In the genomic region with DNA sequence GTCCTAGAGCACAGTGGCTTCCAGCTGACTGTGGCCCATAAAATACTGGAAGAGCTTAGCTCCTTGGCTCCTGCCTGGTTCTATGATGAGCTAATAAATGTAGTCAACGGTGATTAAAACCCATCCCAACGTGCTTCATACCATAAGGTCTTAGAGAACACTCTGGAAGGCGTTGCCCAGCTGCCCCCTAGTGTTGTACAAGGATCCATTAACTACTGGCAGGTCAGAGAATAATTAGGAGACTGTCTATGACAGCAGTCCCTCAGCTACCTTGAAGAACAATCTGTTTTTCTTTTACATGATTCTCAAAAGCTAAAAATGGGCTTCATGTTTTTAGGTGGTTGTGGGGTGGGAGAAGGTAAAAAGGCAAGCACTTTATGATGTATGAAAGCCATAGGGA, we compare ENCODE assay signal across 22 mouse cellular contexts.
DNase-seq lines count a peak whose midpoint lies in the region; ATAC-seq and TF ChIP-seq lines count a peak whose summit lies in the region.
"Had no signal": no experiment of that assay in that cellular context is flagged by ENCODE, and none has a peak within 500 bp of the region (broad histone marks: within the 10 kb centered on the region; RNA-seq: fewer than 3 reads in every experiment).

No protein-coding gene starts in this region.

- H3K36me3 ChIP-seq in lung, embryonic 14.5 days (ENCODE audit: insufficient read depth) = no peaks in the 10 kb centered on the region
- H3K36me3 ChIP-seq in CH12.LX (replicated peaks in 1 of 2; ENCODE audit: control insufficient read depth in 1 of 2, insufficient read depth in 1 of 2, low read length in 1 of 2) = no peaks in the 10 kb centered on the region
- H3K36me3 ChIP-seq in stomach, postnatal 0 days (ENCODE audit: control insufficient read depth, insufficient read depth, low read length) = no peaks in the 10 kb centered on the region
- H3K36me3 ChIP-seq: embryonic facial prominence, embryonic 15.5 days; forebrain, embryonic 10.5 days; G1E; heart, embryonic 13.5 days; hindbrain, embryonic 12.5 days had no signal

- H3K27me3 ChIP-seq in lung, embryonic 14.5 days (ENCODE audit: insufficient read depth, low read length) = no peaks in the 10 kb centered on the region
- no peaks in the 10 kb centered on the region for H3K27me3 ChIP-seq in CH12.LX (replicated peaks)
- no peaks in the 10 kb centered on the region for H3K27me3 ChIP-seq in stomach, postnatal 0 days (ENCODE audit: control insufficient read depth, insufficient read depth, low read length)
- H3K27me3 ChIP-seq: embryonic facial prominence, embryonic 15.5 days; heart, embryonic 13.5 days; hindbrain, embryonic 12.5 days had no signal

- no peak overlapping the region for H3K4me3 ChIP-seq in layer of hippocampus, adult 2 months
- no peak overlapping the region for H3K4me3 ChIP-seq in lung, embryonic 14.5 days (ENCODE audit: low read depth, low read length)
- H3K4me3 ChIP-seq in CH12.LX (replicated peaks in 1 of 3; ENCODE audit: low read depth in 2 of 3, low read length in 2 of 3, poor library complexity in 1 of 3) = no peak overlapping the region
- no peak overlapping the region for H3K4me3 ChIP-seq in stomach, postnatal 0 days (ENCODE audit: low read depth, low read length)
- H3K4me3 ChIP-seq: embryonic facial prominence, embryonic 15.5 days; erythroblast, embryonic 14.5 days; forebrain, embryonic 10.5 days; gastrocnemius, adult 2 months; heart, embryonic 13.5 days; hindbrain, embryonic 12.5 days had no signal

- in situ Hi-C loops in CH12.LX (cut with MboI; ENCODE audit: low pct_ligation_motif_present, low pct_unique_long_range_greater_than_20kb, low sequenced_read_pairs) = no loop called here

- TF ChIP-seq EP300 in CH12.LX (IDR thresholded peaks at IDR 0.05; ENCODE audit: low read length) = no peak
- TF ChIP-seq EP300 in stomach, postnatal 0 days (optimal IDR thresholded peaks at IDR 0.05) = no peak

- 65% methylated on average over 3 of the region's 3 CpGs for WGBS in lung, embryonic 14.5 days
- WGBS in stomach, postnatal 0 days = 61% methylated on average over 3 of the region's 3 CpGs

- H3K79me2 ChIP-seq in CH12.LX (replicated peaks; ENCODE audit: control insufficient read depth, extremely low read depth, insufficient read depth, poor library complexity, severe bottlenecking) = no peaks in the 10 kb centered on the region

- no peak overlapping the region for H3K4me2 ChIP-seq in lung, embryonic 14.5 days
- no peak overlapping the region for H3K4me2 ChIP-seq in CH12.LX (ENCODE audit: insufficient read depth, low read depth, poor library complexity, severe bottlenecking)
- H3K4me2 ChIP-seq in stomach, postnatal 0 days (replicated peaks; ENCODE audit: low read depth) = no peak overlapping the region
- H3K4me2 ChIP-seq: embryonic facial prominence, embryonic 15.5 days; heart, embryonic 13.5 days; hindbrain, embryonic 12.5 days had no signal

- H3K9me3 ChIP-seq in lung, embryonic 14.5 days (ENCODE audit: low read depth, low read length) = no peaks in the 10 kb centered on the region
- H3K9me3 ChIP-seq in CH12.LX (replicated peaks; ENCODE audit: low read length) = no peaks in the 10 kb centered on the region
- H3K9me3 ChIP-seq in stomach, postnatal 0 days (ENCODE audit: control insufficient read depth, low read length) = no peaks in the 10 kb centered on the region
- H3K9me3 ChIP-seq: embryonic facial prominence, embryonic 15.5 days; forebrain, embryonic 10.5 days; G1E; heart, embryonic 13.5 days; hindbrain, embryonic 12.5 days had no signal

- no peaks in the 10 kb centered on the region for H3K4me1 ChIP-seq in lung, embryonic 14.5 days (ENCODE audit: insufficient read depth)
- H3K4me1 ChIP-seq in CH12.LX (ENCODE audit: control insufficient read depth in 1 of 2, insufficient read depth in 2 of 2) = 0 out of 4 replicates have a peak, but pooled peaks cover 0 to 10% of the 10 kb centered on the region in 2 experiments
- H3K4me1 ChIP-seq in stomach, postnatal 0 days (replicated peaks; ENCODE audit: control insufficient read depth, insufficient read depth) = no peaks in the 10 kb centered on the region
- H3K4me1 ChIP-seq: hindbrain, embryonic 12.5 days had no signal

- no peak overlapping the region for H3K9ac ChIP-seq in lung, embryonic 14.5 days
- no peak overlapping the region for H3K9ac ChIP-seq in CH12.LX (ENCODE audit: insufficient read depth, low read depth)
- H3K9ac ChIP-seq in stomach, postnatal 0 days (ENCODE audit: low read length) = no peak overlapping the region
- H3K9ac ChIP-seq: embryonic facial prominence, embryonic 15.5 days; heart, embryonic 13.5 days; hindbrain, embryonic 12.5 days had no signal

- no peak for ATAC-seq in lung, embryonic 14.5 days (ENCODE audit: insufficient read depth)
- no peak for ATAC-seq in stomach, postnatal 0 days (ENCODE audit: low FRiP score, low TSS enrichment)
- ATAC-seq: forebrain, embryonic 14.5 days had no signal

- no peak overlapping the region for H3K27ac ChIP-seq in layer of hippocampus, adult 2 months
- no peak overlapping the region for H3K27ac ChIP-seq in lung, embryonic 14.5 days (ENCODE audit: low read depth)
- H3K27ac ChIP-seq in CH12.LX (ENCODE audit: insufficient read depth, low read depth) = no peak overlapping the region
- H3K27ac ChIP-seq in stomach, postnatal 0 days (replicated peaks) = no peak overlapping the region
- H3K27ac ChIP-seq: embryonic facial prominence, embryonic 15.5 days; forebrain, embryonic 10.5 days; gastrocnemius, adult 2 months; heart, embryonic 13.5 days; hindbrain, embryonic 12.5 days had no signal

- TF ChIP-seq RAD21 in CH12.LX (IDR thresholded peaks at IDR 0.05; ENCODE audit: low read depth, low read length) = peak; percentile 48

- 0 out of 2 replicates have a peak, but pooled peaks have one; percentile 29 for TF ChIP-seq CTCF in layer of hippocampus, adult 2 months (conservative IDR thresholded peaks at IDR 0.05)
- TF ChIP-seq CTCF in lung, embryonic 14.5 days (IDR thresholded peaks at IDR 0.05; ENCODE audit: low read depth) = peak; percentile 10; the same call in 1 of the 2 replicates
- peak in 1 of 2 experiments; percentile 56; a peak in 2 of 4 replicates for TF ChIP-seq CTCF in CH12.LX (conservative IDR thresholded peaks at IDR 0.05 in 1 of 2, IDR thresholded peaks at IDR 0.05 in 1 of 2; ENCODE audit: low read depth in 2 of 2, low read length in 2 of 2)
- TF ChIP-seq CTCF in stomach, postnatal 0 days (IDR thresholded peaks at IDR 0.05; ENCODE audit: low read depth) = peak; percentile 25; the same call in 1 of the 2 replicates

- dilution Hi-C loops in CH12.LX (cut with MboI; ENCODE audit: extremely low pct_ligation_motif_present, extremely low pct_unique_long_range_greater_than_20kb, low sequenced_read_pairs) = no loop called here

- no peak for TF ChIP-seq POLR2A in CH12.LX (IDR thresholded peaks at IDR 0.05; ENCODE audit: low read depth, low read length)

- no peak for DNase-seq in layer of hippocampus, adult 2 months (ENCODE audit: low spot score in 2 of 2)
- DNase-seq in layer of hippocampus, adult 9-10 months (ENCODE audit: low spot score) = no peak
- no peak for DNase-seq in lung, embryonic 14.5 days
- no peak for DNase-seq in lung, postnatal 36 days
- DNase-seq in CH12.LX (ENCODE audit: extremely low read depth) = no peak
- DNase-seq in stomach, postnatal 0 days (ENCODE audit: low spot score) = no peak
- DNase-seq in lung, postnatal 10 days = no peak
- DNase-seq: adrenal gland, postnatal 10 days; cerebellum, adult 11 months; cerebellum, adult 8-10 months; cerebellum, postnatal 14 days; embryo, embryonic 11 days; gastrocnemius, adult 2 months; gastrocnemius, postnatal 25 days; heart, postnatal 4 days had no signal

TF ChIP-seq in CH12.LX, 34 proteins besides CTCF, POLR2A, EP300 and RAD21:
- no peak for TF ChIP-seq TBP (conservative IDR thresholded peaks at IDR 0.05; ENCODE audit: low read depth, low read length)
- peak; percentile 58 for TF ChIP-seq SMC3 (IDR thresholded peaks at IDR 0.05; ENCODE audit: low read depth, low read length)
